ENCODE assay signal across 8 mouse cellular contexts in genomic region chr17:12724767-12725744, GRCm38 (mm10). TPM values are rescaled to one million over a fixed set of nuclear protein-coding genes. Genes with fewer than 3 reads are reported as not detected.
A peak's percentile ranks its signal among the peaks of the same experiment; 100 is the strongest.
DNase-seq lines count a peak whose midpoint lies in the region; ATAC-seq and TF ChIP-seq lines count a peak whose summit lies in the region.

No protein-coding gene starts in this region.

- peak overlapping the region; percentile 6; the same call in 1 of the 2 replicates for H3K27ac ChIP-seq in left cerebral cortex, adult 2 months
- peak overlapping the region; percentile 96 for H3K27ac ChIP-seq in heart, embryonic 12.5 days (ENCODE audit: poor library complexity, severe bottlenecking)
- H3K27ac ChIP-seq in kidney, postnatal 0 days, result peak overlapping the region; percentile 82

- H3K27me3 ChIP-seq in heart, embryonic 12.5 days (replicated peaks), result no peaks in the 10 kb centered on the region
- no peaks in the 10 kb centered on the region for H3K27me3 ChIP-seq in kidney, postnatal 0 days (ENCODE audit: insufficient read depth, low read length)

- no peaks in the 10 kb centered on the region for H3K9me3 ChIP-seq in heart, embryonic 12.5 days (replicated peaks)
- H3K9me3 ChIP-seq in kidney, postnatal 0 days (replicated peaks; ENCODE audit: low read length), result no peaks in the 10 kb centered on the region

- no peak for DNase-seq in left cerebral cortex, adult 2 months (ENCODE audit: extremely low spot score in 1 of 2, low spot score in 2 of 2)
- DNase-seq in left cerebral cortex, postnatal 14 days (ENCODE audit: low spot score in 2 of 2), result no peak
- peak; percentile 73 for DNase-seq in embryo, embryonic 11 days
- peak; percentile 84 for DNase-seq in kidney, postnatal 0 days (ENCODE audit: low spot score)
- DNase-seq in lung, postnatal 14 days, result peak; percentile 53
- no peak for DNase-seq in retina, postnatal 1 day

- H3K4me1 ChIP-seq in heart, embryonic 12.5 days (replicated peaks), result peaks cover 86% of the 10 kb centered on the region
- peaks cover 14% of the 10 kb centered on the region for H3K4me1 ChIP-seq in kidney, postnatal 0 days (replicated peaks; ENCODE audit: insufficient read depth, low read length)

- peaks cover 81% of the 10 kb centered on the region for H3K36me3 ChIP-seq in heart, embryonic 12.5 days
- peaks cover 13% of the 10 kb centered on the region; the same call in 1 of the 2 replicates for H3K36me3 ChIP-seq in kidney, postnatal 0 days (ENCODE audit: insufficient read depth, low read length)

- intact Hi-C loops in left cerebral cortex, adult 2 months (cut with DNase I), result no loop called here
- intact Hi-C loops in left cerebral cortex, postnatal 14 days (cut with DNase I), result no loop called here

- no peak for TF ChIP-seq CTCF in left cerebral cortex, adult 2 months (IDR thresholded peaks at IDR 0.05)
- TF ChIP-seq CTCF in kidney, postnatal 0 days (IDR thresholded peaks at IDR 0.05; ENCODE audit: low read depth), result no peak

- ATAC-seq in heart, embryonic 12.5 days (ENCODE audit: insufficient number of reproducible peaks, low FRiP score), result peak; percentile 49
- peak; percentile 15; the same call in 1 of the 2 replicates for ATAC-seq in kidney, postnatal 0 days (replicated peaks; ENCODE audit: low FRiP score, low read depth)
- no peak for ATAC-seq in monocyte, adult 5-6 weeks (replicated peaks; ENCODE audit: insufficient number of reproducible peaks, low FRiP score, low TSS enrichment, poor library complexity, severe bottlenecking)

- 30% methylated on average over 6 of the region's 6 CpGs for WGBS in heart, embryonic 12.5 days
- 23% methylated on average over 6 of the region's 6 CpGs for WGBS in kidney, postnatal 0 days

- no peak overlapping the region for H3K4me3 ChIP-seq in left cerebral cortex, adult 2 months
- no peak overlapping the region for H3K4me3 ChIP-seq in heart, embryonic 12.5 days
- no peak overlapping the region for H3K4me3 ChIP-seq in kidney, postnatal 0 days (replicated peaks; ENCODE audit: low read depth, low read length)

- H3K4me2 ChIP-seq in heart, embryonic 12.5 days, result peak overlapping the region; percentile 11
- H3K4me2 ChIP-seq in kidney, postnatal 0 days (ENCODE audit: low read length), result no peak overlapping the region

- H3K9ac ChIP-seq in heart, embryonic 12.5 days, result peak overlapping the region; percentile 57
- H3K9ac ChIP-seq in kidney, postnatal 0 days (ENCODE audit: low read depth, low read length), result no peak overlapping the region

RNA-seq across cellular contexts. Expression of gene Igf2r, which starts 44.4 kb away (rescaled TPM):
- total RNA-seq in left cerebral cortex, adult 2 months (2021), result 10 to 100 TPM; 29.1 to 29.3 TPM
- 10 to 100 TPM; 25.8 to 25.9 TPM for total RNA-seq in left cerebral cortex, postnatal 14 days (2021)
- 293 and 312 TPM in 2 replicates for polyA plus RNA-seq in heart, embryonic 12.5 days (2016; fragmentation: Nextera tagmentation; extraction: Ambion mirVana)
- 16.1 and 16.7 TPM in 2 replicates for polyA plus RNA-seq in kidney, postnatal 0 days (2015; fragmentation: Nextera tagmentation; extraction: Ambion mirVana)
- 19.7 to 53.8 TPM (median 24.1 TPM) in 3 replicates for total RNA-seq in monocyte, adult 5-6 weeks (2017)

RNA-seq across cellular contexts. Expression of gene Slc22a1, which starts 49.4 kb away (rescaled TPM):
- total RNA-seq in left cerebral cortex, adult 2 months (2021), result under 1 TPM; 0.61 to 0.96 TPM
- 1 to 10 TPM; 2.1 to 3.7 TPM for total RNA-seq in left cerebral cortex, postnatal 14 days (2021)
- polyA plus RNA-seq in heart, embryonic 12.5 days (2016; fragmentation: Nextera tagmentation; extraction: Ambion mirVana), result 4.0 and 4.7 TPM in 2 replicates
- 57.4 and 70.3 TPM in 2 replicates for polyA plus RNA-seq in kidney, postnatal 0 days (2015; fragmentation: Nextera tagmentation; extraction: Ambion mirVana)
- total RNA-seq in monocyte, adult 5-6 weeks (2017), result not detected in 3 replicates

Comparison
In these comparisons a context has a peak if more than half of its experiments do, and no peak if none do; other contexts are left out.
1. DNase-seq: peak in embryo, embryonic 11 days (single experiment), kidney, postnatal 0 days (single experiment) and lung, postnatal 14 days (single experiment); none in left cerebral cortex, adult 2 months (0 of 2), left cerebral cortex, postnatal 14 days (0 of 2) and retina, postnatal 1 day (single experiment).
2. H3K27ac ChIP-seq: peak in every context shown above with its lines; median percentile 96 in heart, embryonic 12.5 days; 82 in kidney, postnatal 0 days; 6 in left cerebral cortex, adult 2 months.